Mouse (Mus musculus) kidney, postnatal 0 days (tissue): ENCODE data around the gene Glipr1l3. TPM values are rescaled to one million over a fixed set of nuclear protein-coding genes. Genes with fewer than 3 reads are reported as not detected.
"Not testable (repeated sequence)": the region's sequence is repeated elsewhere in the genome, so short reads cannot be mapped to it uniquely, and the experiment has no call there.

Source experiments
- ATAC-seq: fragments of 200-750 bp; cut with Nextera tagmentation; replicated peaks from 2 replicates; pipeline ENCODE4 v1.8.0; 2017; ENCODE audit warnings: low read depth, moderate number of reproducible peaks, moderate TSS enrichment, moderate library complexity; ENCODE audit not compliant: low FRiP score
- DNase-seq: peaks from one replicate; pipeline ENCODE4 v3.0.0-alpha.2; 2016; ENCODE audit warnings: low spot score
- H3K27ac ChIP-seq: fragments of 300-500 bp; sonication (generic); 2 replicates; pipeline ENCODE4 v1.5.1; 2014; ENCODE audit warnings: mild to moderate bottlenecking
- H3K27me3 ChIP-seq: fragments of 300-500 bp; sonication (generic); 2 replicates; pipeline ENCODE4 v1.6.1; 2014; ENCODE audit warnings: low read length, mixed read lengths; ENCODE audit not compliant: insufficient read depth
- H3K36me3 ChIP-seq: fragments of 300-500 bp; sonication (generic); 2 replicates; pipeline ENCODE4 v1.6.1; 2014; ENCODE audit warnings: low read length, mixed read lengths; ENCODE audit not compliant: insufficient read depth
- H3K4me1 ChIP-seq: fragments of 300-500 bp; sonication (generic); replicated peaks from 2 replicates; pipeline ENCODE4 v1.6.1; 2014; ENCODE audit warnings: antibody characterized with exemption, low read length, mixed read lengths; ENCODE audit not compliant: insufficient read depth
- H3K4me2 ChIP-seq: fragments of 300-500 bp; sonication (generic); 2 replicates; pipeline ENCODE4 v1.6.1; 2014; ENCODE audit warnings: mild to moderate bottlenecking, low read length, moderate library complexity, mixed read lengths
- H3K4me3 ChIP-seq: fragments of 300-500 bp; sonication (generic); replicated peaks from 2 replicates; pipeline ENCODE4 v1.5.1; 2014; ENCODE audit warnings: low read depth, low read length
- H3K9ac ChIP-seq: fragments of 300-500 bp; sonication (generic); 2 replicates; pipeline ENCODE4 v1.6.1; 2014; ENCODE audit warnings: low read depth, low read length
- H3K9me3 ChIP-seq: fragments of 300-500 bp; sonication (generic); replicated peaks from 2 replicates; pipeline ENCODE4 v1.6.1; 2016; ENCODE audit warnings: low read length, inconsistent platforms, mixed read lengths
- CTCF ChIP-seq: IDR thresholded peaks from 2 replicates; pipeline ENCODE4 v1.5.1; 2016; ENCODE audit warnings: antibody characterized with exemption, low read depth, mild to moderate bottlenecking, moderate library complexity
- WGBS: fragments of 180-500 bp; shearing (Covaris S2); extraction: QIAGEN DNeasy Blood & Tissue Kit; methylation state at CpG from one replicate; pipeline ENCODE4 v1.1.7; 2014; 5-methylcytosine and 5-hydroxymethylcytosine counted together
- polyA plus RNA-seq: library from polyadenylated mRNA; unstranded; fragments of >200 nt; fragmentation: Nextera tagmentation; extraction: Ambion mirVana; gene quantifications from 2 replicates; pipeline ENCODE4 v1.2.1, GENCODE M21; 2015

Gene Glipr1l3
- polyA plus RNA-seq = not detected in 2 replicates

DNA sequence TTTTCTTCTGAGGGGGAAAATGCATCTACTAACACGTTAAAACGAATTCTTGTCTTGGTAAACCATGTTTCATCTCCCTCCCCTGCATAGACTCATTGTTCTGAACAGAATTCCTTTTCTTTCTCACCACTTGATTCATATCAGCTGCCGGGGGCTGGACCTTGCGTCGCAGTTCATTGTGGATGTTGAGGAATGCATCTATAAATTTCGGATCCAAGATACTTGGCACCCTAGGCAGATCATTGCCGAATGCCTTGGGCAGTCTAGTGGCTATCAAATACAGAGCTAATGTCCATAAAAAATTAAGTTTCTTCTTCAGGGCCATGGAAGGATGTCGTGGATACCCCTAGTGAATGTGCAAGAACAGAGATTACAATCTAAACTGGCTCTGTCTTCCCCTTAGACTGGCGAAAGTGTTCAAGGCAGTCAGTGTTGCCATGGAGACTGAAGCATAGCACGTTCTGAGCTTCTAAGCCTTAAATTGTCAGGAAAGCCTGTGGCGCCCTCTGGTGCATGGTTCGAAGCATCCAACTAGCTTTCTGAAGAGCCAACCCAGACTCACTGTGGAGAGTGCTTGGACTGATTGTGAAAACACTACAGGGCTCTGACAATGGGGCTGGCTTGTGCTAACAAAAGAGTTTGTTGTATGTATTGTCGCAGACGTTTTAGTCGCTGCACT is at the start of gene Glipr1l3:
Gene Glipr1l3 (minus strand): TSS at position 446 of the 679 bp plus-strand sequence.
- ATAC-seq = peak; percentile 88

DNA sequence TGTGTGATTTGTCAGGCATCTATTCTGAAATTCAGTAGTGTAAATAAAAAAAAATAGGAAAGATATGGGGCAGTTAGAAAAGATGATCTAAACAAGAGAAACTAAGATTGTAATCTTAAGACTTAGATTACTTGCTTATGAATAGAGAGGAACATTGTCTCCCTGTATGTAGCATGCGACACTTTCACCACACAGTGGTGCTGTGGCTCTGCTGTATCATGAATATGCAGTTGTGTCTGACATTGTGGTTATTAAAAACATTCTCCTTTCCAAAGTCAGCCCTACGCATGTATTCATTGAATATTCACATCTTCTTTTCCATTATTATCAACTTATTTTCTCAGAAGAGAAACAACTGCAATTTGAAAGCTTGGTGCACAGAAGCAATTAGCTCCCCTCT is 43.3 kb upstream of the Glipr1l3 start:
- Histone ChIP-seq H3K27me3 (no peaks in the 10 kb centered on the region), H3K9me3 (no peaks in the 10 kb centered on the region), H3K4me1 (no peaks in the 10 kb centered on the region), H3K4me2 (no peak overlapping the region), H3K27ac (no peak overlapping the region), H3K9ac (no peak overlapping the region), H3K36me3 (no peaks in the 10 kb centered on the region), H3K4me3 (no peak overlapping the region)
- WGBS = 53% methylated on average over 2 of the region's 2 CpGs
- TF ChIP-seq CTCF = peak; percentile 87
- DNase-seq = peak; percentile 62
- peak; percentile 73; the same call in 1 of the 2 replicates for ATAC-seq

More for the DNA sequence above, at the start of gene Glipr1l3:
- not testable (repeated sequence) for H3K27ac ChIP-seq, H3K4me1 ChIP-seq, H3K36me3 ChIP-seq, H3K9ac ChIP-seq, H3K9me3 ChIP-seq, H3K27me3 ChIP-seq, H3K4me3 ChIP-seq
- DNase-seq = peak; percentile 94
- 16% methylated on average over 15 of the region's 15 CpGs for WGBS
- H3K4me2 ChIP-seq = peak within 1 kb of the TSS; percentile 28; the same call in 1 of the 2 replicates
- peak; percentile 93 for TF ChIP-seq CTCF

DNA sequence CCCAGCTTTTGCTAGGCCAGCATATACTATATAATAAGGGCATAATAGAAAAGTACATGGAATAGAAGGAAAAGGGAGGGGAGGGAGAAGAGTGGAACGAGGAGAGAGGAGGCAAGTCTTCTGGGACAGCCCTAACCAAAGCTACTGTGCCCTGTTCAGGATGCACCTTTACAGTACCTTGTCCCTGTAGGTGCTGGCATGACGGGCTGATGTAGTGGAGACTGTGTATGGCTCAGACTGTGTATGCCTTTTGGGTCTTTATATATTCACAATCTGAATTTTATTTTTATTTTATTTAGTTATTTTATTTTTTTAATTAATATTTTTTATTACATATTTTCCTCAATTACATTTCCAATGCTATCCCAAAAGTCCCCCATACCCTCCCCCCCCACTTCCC is 33.8 kb upstream of the Glipr1l3 start:
- not testable (repeated sequence) for DNase-seq, H3K4me1 ChIP-seq, H3K27ac ChIP-seq, H3K27me3 ChIP-seq, H3K36me3 ChIP-seq, H3K4me3 ChIP-seq, H3K9me3 ChIP-seq, H3K9ac ChIP-seq, ATAC-seq, H3K4me2 ChIP-seq
- 86% methylated on average over 2 of the region's 2 CpGs for WGBS

DNA sequence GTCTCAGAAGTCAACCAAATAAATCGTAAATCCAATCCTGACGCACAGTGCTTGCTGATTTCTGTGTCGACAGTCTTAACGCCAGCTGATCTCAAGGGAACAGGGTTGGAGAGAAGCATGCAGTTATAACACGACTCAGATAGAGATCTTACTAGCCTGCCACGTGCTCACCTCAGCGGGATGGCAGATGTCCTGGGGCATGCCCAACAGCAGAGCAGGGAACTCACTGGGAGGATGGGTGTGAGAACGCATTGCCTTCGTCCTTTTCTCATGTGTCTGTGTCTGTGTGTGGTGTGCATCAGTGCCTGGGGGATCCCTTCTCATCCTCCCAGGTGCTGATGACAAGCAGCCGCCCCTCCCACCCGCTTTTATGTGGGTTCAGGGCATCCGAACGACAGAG is 16.9 kb upstream of the Glipr1l3 start:
- not testable (repeated sequence) for H3K4me3 ChIP-seq, H3K36me3 ChIP-seq, H3K4me1 ChIP-seq, H3K27me3 ChIP-seq, H3K9me3 ChIP-seq, DNase-seq, ATAC-seq, H3K9ac ChIP-seq, H3K4me2 ChIP-seq, H3K27ac ChIP-seq
- 23% methylated on average over 13 of the region's 13 CpGs for WGBS

DNA sequence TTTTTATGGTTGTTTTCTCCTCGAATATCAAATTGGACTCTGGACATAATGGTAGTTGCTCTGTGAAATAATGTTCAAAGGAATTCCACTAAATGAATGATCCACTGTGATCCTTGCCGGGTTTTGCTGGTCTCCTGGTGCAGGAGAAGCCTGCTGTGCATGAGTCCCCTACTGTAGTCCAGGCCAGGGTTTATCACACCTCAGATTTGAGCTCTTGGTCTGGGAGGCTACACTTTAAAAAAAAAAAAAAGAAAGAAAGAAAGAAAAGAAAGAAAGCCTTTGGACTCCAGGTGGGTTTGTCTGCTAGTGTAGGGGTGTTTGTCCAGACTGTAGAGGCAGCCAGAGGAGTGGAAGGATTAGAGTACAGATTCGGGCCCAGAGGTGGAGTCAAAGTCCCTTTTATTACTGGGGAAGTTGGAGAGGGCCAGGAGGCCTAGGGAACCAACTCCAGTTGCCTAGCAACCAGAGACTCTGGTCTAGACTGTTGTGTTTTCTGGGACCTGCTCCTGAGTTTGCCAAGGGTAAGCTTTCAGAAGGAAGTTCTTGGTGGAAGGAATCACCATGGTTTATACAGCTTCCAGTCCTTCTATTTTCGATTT is 3.1 kb upstream of the Glipr1l3 start, which contains the start of gene Caps2:
Gene Caps2 (plus strand): TSS at position 454 of the 599 bp plus-strand sequence.
- H3K27me3 ChIP-seq = no peaks in the 10 kb centered on the region
- peak; percentile 81 for ATAC-seq
- no peak within 1 kb of the TSS for H3K27ac ChIP-seq
- no peak for TF ChIP-seq CTCF
- DNase-seq = peak; percentile 75
- H3K4me3 ChIP-seq = peak within 1 kb of the TSS; percentile 11; the same call in 1 of the 2 replicates
- H3K9me3 ChIP-seq = no peaks in the 10 kb centered on the region
- peak within 1 kb of the TSS; percentile 43 for H3K4me2 ChIP-seq
- H3K36me3 ChIP-seq = no peaks in the 10 kb centered on the region
- no peak within 1 kb of the TSS for H3K9ac ChIP-seq
- 27% methylated on average over 4 of the region's 4 CpGs for WGBS
- H3K4me1 ChIP-seq = no peaks in the 10 kb centered on the region

DNA sequence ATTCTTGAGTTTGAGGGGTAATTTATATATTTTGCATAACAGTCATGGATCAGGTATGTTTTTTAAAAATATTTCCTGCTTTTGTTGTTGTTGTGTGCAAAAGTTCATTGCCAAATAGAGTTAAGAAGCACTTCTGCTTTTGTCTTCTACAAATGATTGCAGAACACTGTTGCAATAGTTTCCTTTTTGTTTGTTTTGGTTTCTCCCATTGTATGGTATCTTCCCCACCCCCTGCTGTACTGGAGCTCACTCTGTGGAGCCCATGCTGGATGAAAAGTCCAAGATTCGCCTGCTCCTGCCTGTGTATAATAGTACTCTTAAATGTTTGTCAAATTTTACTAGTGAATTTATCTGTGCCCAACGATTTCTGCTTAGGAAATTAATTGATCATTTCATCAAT is 20.3 kb downstream of the Glipr1l3 start:
- Histone ChIP-seq H3K27ac (no peak overlapping the region), H3K27me3 (no peaks in the 10 kb centered on the region), H3K36me3 (no peaks in the 10 kb centered on the region), H3K9me3 (no peaks in the 10 kb centered on the region), H3K4me2 (no peak overlapping the region), H3K4me1 (no peaks in the 10 kb centered on the region), H3K9ac (no peak overlapping the region), H3K4me3 (no peak overlapping the region)
- TF ChIP-seq CTCF = no peak
- 67% methylated on average over 2 of the region's 2 CpGs for WGBS
- DNase-seq (no peak), ATAC-seq (no peak)
